Mouse (Mus musculus) kidney, adult 11 months (tissue): ENCODE measurements around the gene Gm4559.
"Not testable (repeated sequence)": the region's sequence is repeated elsewhere in the genome, so short reads cannot be mapped to it uniquely, and the experiment has no call there.

Experiments
- DNase-seq: peaks from one replicate; pipeline ENCODE4 v3.0.0; 2022

Gm4559 gene

GRCm38 (mm10) chr7:142258254-142258653 is 15.9 kb downstream of the Gm4559 start, which contains the start of gene Gm2431:
TSS of gene Gm2431 (minus strand) at chr7:142258354.
- DNase-seq, result not testable (repeated sequence)

- no peak for DNase-seq
Measured at GRCm38 (mm10) chr7:142255517-142255916, 18.6 kb downstream of the Gm4559 start.

- DNase-seq, result peak; percentile 6
Measured at GRCm38 (mm10) chr7:142249824-142250223, 24.3 kb downstream of the Gm4559 start.

GRCm38 (mm10) chr7:142240978-142241377 is 33.2 kb downstream of the Gm4559 start, which contains the start of gene Gm40460:
TSS of gene Gm40460 (minus strand) at chr7:142241078.
- DNase-seq, result no peak

- no peak for DNase-seq
Measured at GRCm38 (mm10) chr7:142231540-142231939, 42.6 kb downstream of the Gm4559 start.

- not testable (repeated sequence) for DNase-seq
Measured at GRCm38 (mm10) chr7:142229871-142230270, 44.3 kb downstream of the Gm4559 start, which contains the start of gene Krtap5-5. TSS of gene Krtap5-5 (minus strand) at chr7:142229971.

GRCm38 (mm10) chr7:142224518-142224917 is 49.6 kb downstream of the Gm4559 start:
- DNase-seq, result no peak
